Mouse (Mus musculus) brain, embryonic 18.5 days (tissue): Measurements from ENCODE around the gene Tbxa2r.

Source experiments
- DNase-seq: peaks from one replicate; pipeline ENCODE4 v3.0.0-alpha.2; 2012; ENCODE audit warnings: low read depth, low spot score

Gene Tbxa2r

GRCm38 (mm10) chr10:81299585-81300351 lies 28.8 kb upstream of the Tbxa2r start:
- DNase-seq: no peak

DNA sequence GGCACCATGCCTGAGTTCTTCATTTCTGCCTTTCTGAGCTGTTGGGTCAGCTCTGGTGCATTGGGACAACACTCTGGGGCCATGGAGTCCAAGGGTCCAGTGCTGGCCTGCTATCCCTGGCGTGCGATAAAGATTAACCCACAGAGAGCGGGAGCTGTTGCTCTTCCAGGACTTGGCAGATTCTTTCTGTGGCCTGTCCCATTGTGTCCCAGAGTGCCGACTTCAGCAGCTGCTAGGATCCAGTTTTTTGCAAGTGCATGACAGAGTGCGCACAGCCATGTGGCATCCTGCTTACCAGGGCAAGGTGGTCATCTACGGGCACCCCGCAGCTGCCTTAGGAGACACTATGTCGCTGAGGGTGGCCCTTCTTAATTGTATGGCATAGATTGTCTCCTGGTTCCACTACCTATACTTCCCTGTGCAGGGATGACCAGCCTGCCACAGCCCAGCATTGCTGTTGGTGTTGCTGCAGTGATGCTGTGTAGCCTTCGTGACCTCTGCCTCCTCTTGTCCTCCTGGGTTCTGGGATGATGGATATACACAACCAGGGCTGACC lies 28.1 kb upstream of the Tbxa2r start:
- DNase-seq: no peak

DNA sequence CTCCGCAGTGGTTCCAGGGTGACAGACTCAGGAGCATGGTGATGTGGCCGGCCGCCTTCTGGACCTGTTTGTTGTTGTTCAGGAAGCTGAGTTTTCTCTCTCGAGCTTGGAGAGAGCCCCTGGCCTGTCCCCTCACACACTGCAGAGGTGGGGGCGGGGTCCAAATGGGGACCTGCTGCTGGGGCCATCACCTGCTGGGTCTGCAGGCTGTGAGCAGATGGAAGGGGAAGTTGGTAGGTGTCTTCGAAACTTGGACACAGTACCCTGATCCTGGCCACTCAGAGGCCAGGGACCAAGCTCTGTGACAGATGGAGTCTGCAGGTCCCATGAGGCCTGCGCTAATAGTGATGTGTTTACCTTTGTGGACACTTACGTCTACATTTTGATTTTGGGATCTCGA lies 27.2 kb upstream of the Tbxa2r start:
- no peak for DNase-seq

DNA sequence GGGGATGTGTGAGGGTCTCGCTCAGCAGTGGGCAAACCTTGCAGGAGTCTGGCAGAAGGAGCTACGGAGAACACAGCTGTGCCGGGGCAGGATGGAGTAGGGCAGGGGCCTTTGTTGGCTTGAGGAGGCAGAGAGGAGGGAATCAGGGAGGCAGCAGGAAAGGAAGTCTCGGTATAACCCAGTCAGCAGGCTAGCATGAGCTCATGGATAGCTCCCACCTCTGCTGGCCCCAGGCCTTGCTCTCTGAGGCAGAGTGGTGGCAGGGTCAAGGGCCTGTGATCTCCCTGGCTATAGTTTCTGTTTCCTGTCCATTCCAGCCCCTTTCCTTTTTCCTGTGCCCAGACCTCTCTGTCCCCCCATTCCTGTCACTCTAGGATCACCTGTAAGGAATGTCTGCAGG lies 26.2 kb upstream of the Tbxa2r start:
- no peak for DNase-seq

GRCm38 (mm10) chr10:81302781-81303218 lies 25.7 kb upstream of the Tbxa2r start:
- no peak for DNase-seq

GRCm38 (mm10) chr10:81303258-81303657 lies 25.3 kb upstream of the Tbxa2r start:
- DNase-seq: no peak

DNA sequence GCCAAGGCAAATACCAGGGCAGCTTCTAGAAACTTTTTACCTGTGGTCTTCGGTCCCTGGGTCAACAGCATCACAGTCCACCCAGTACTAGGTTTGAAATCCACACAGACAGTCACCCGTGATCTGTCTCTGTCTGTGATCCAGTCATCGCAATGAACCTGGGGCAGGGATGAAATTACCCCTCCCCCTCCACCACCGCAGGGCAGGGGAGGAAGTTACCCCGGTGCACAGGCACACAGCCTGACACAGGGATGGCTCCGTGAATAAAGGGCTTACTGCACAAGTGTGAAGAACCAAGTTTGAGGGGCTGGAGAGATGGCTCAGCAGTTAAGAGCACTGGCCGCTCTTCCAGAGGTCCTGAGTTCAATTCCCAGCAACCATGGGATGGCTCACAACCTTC lies 24.8 kb upstream of the Tbxa2r start:
- no peak for DNase-seq

DNA sequence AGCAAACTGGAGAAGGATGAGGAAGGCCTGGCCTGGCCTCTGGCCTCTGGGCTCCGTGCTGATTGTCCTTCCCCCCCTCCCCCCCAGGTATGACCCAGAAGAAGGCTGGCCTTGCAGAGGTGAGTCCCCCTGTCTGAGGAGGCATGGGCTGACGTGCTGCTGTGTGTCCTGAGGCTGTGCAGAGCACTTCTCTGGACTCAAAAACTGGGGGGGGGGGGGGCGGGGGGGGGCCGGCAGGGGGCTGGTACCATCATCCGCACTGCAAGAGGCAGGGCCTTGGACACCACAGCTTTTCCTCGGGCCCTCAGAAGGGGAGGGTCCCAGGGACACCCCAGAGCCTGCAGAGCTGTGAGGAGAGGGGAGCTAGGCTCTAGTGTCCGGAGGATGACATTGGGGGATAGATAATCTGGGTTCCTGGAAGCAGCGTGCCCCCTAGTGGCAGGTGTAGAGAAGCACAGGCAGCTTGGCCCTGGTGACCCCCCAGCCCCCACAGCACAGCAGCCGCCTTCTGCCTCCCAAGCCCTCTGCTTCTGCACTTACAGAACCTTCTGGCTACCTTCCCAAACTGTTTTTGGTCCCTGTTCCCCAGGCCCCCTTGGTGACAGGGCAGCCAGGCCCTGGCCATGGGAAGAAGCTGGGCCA lies 23.8 kb upstream of the Tbxa2r start:
- DNase-seq: no peak

- DNase-seq: no peak
Measured at GRCm38 (mm10) chr10:81305663-81306062, 22.9 kb upstream of the Tbxa2r start.

DNA sequence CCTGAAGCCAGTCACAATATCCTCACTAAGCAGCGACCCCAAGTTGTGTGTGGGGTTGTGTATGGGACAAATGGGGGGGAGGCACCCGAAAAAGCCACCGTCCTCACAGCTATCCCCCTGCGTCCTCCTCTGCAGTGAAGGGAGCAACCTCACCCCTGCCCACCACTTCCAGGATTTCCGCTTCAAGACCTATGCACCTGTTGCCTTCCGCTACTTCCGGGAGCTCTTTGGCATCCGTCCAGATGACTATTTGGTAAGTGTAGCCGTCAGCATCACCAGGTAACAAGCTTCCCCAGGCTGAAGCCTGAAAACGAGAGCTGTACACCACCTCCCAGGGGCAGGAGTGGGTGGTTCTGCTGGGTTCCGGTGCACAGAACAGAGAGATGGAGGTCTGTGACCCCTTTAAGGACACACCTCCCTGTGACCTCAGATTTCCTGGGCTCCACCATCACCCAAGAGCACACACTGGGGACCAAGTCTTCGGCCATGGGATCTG lies 22.3 kb upstream of the Tbxa2r start:
- DNase-seq: no peak

GRCm38 (mm10) chr10:81306837-81307682 lies 21.5 kb upstream of the Tbxa2r start:
- DNase-seq: no peak

DNA sequence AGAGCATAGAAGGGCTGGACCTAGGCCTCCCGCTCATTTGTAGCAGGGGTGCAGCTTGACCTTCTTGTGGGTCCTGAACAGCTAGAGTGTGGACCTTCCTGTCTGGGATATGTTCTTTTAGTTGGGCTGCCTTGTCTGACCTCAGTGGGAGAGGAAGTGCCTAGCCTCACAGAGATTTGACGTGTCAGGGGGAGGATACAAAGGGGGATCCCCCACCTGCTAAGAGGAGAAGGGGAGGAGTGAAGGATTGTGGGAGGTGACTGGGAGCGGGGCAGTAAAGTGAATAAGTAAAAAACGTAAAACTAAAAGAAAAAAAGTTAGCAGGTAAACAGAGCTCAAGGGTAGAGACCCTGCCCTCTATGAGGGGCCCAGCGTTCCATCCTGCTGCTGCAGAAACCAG lies 19.0 kb upstream of the Tbxa2r start:
- DNase-seq: no peak

DNA sequence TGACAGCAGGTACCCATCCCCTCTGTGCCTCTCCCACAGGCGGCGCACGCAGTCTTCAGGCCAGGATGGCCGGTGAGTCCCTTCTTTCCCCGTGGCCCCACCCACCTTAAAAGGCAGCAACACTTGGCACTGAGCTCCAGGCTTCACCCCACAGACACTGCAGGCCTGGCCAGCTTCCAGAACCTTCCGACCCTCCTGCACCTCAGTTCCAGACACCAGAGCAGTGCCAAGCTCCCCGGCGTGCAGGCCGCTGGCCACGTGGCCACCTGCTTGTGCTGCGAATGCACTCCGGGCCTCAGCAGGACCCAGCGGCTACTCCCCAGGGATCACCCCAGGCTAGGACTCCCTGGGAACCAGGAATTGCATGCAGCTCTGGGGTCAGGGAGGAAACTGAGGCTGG lies 14.9 kb upstream of the Tbxa2r start:
- no peak for DNase-seq

DNA sequence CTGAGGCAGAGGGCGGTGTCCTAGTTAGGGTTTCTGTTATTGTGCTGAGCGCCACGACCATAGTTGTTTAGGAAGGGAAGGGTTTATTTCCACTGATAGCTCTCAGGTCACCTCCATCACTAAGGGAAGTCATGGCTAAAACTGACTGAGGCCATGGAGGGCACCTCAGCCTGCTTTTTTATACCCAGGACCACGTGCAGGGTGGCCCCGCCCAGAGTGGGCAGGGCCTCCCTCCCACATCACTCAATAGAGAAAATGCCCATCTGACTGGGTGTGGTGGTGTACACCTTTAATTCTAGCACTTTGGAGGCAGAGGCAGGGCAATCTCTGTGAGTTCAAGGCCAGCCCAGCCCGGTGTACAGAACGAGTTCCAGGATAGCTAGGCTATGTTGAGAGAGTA lies 14.3 kb upstream of the Tbxa2r start:
- DNase-seq: no peak

GRCm38 (mm10) chr10:81315587-81315986 lies 12.9 kb upstream of the Tbxa2r start:
- DNase-seq: no peak

DNA sequence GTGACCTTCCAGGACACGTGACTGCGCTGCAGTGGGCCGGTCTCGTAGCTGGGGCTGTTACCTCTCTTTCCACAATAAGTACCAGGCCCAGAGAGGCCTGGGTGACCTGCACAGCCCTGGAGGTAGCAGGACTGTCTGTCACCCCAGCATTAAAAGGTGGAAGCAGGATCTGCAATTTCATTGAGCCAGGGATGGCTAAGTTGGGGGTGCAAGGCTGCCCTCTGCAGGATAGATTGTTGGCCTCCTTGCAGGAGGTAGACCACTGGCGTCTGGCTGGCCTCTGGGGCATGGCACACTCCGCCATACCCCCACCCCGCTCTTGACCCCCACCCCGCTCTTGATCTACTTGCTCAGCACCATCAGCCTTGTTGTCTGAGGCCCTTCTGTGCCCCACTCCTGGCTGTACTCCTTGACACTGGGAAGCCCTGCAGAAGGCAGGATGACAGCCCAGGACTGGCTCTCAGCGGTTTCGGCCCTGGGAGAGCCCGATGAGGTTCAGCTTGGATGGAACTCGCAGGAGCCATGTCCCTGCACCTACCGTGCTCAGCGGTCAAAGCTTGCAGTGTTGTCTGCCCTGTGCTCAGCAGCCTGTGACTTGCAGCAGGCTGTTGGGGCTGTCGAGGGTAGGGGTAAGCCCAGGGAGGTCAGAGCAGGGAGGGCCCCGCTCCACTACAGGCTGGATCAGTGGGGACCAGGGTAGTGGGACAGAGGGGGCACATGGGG lies 12.0 kb upstream of the Tbxa2r start:
- DNase-seq: no peak

DNA sequence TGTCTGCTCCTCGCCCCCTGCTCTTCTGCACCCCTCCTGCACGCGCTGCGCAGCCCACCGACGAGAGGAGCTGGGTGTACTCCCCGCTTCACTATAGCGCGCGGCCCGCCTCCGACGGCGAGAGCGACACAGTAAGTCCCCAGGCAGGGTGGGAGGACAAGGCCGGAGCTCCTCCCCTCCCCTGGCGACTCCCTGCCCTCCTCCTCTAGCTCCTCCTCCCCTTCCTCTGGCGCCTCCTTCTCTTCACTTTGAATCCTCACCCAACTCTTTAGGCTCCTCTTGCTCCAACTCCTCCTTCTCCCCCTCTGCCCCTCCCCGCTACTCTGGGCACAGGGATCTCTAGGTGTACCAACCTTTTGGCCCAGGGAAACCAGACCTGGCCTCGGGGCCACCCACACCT lies 11.3 kb upstream of the Tbxa2r start:
- no peak for DNase-seq

GRCm38 (mm10) chr10:81318589-81319329 lies 9.8 kb upstream of the Tbxa2r start:
- DNase-seq: no peak

GRCm38 (mm10) chr10:81319330-81319699 lies 9.2 kb upstream of the Tbxa2r start:
- no peak for DNase-seq

- DNase-seq: no peak
Measured at GRCm38 (mm10) chr10:81319741-81320549, 8.6 kb upstream of the Tbxa2r start.
